Mouse (Mus musculus) kidney, postnatal 0 days (tissue): Measurements from ENCODE around the gene Duoxa1. TPM values are rescaled to one million over a fixed set of nuclear protein-coding genes. Genes with fewer than 3 reads are reported as not detected.

Experiments used
- ATAC-seq: fragments of 200-750 bp; cut with Nextera tagmentation; replicated peaks from 2 replicates; pipeline ENCODE4 v1.8.0; 2017; ENCODE audit warnings: low read depth, moderate number of reproducible peaks, moderate TSS enrichment, moderate library complexity; ENCODE audit not compliant: low FRiP score
- DNase-seq: peaks from one replicate; pipeline ENCODE4 v3.0.0-alpha.2; 2016; ENCODE audit warnings: low spot score
- H3K27ac ChIP-seq: fragments of 300-500 bp; sonication (generic); 2 replicates; pipeline ENCODE4 v1.5.1; 2014; ENCODE audit warnings: mild to moderate bottlenecking
- H3K27me3 ChIP-seq: fragments of 300-500 bp; sonication (generic); 2 replicates; pipeline ENCODE4 v1.6.1; 2014; ENCODE audit warnings: low read length, mixed read lengths; ENCODE audit not compliant: insufficient read depth
- H3K36me3 ChIP-seq: fragments of 300-500 bp; sonication (generic); 2 replicates; pipeline ENCODE4 v1.6.1; 2014; ENCODE audit warnings: low read length, mixed read lengths; ENCODE audit not compliant: insufficient read depth
- H3K4me1 ChIP-seq: fragments of 300-500 bp; sonication (generic); replicated peaks from 2 replicates; pipeline ENCODE4 v1.6.1; 2014; ENCODE audit warnings: antibody characterized with exemption, low read length, mixed read lengths; ENCODE audit not compliant: insufficient read depth
- H3K4me2 ChIP-seq: fragments of 300-500 bp; sonication (generic); 2 replicates; pipeline ENCODE4 v1.6.1; 2014; ENCODE audit warnings: mild to moderate bottlenecking, low read length, moderate library complexity, mixed read lengths
- H3K4me3 ChIP-seq: fragments of 300-500 bp; sonication (generic); replicated peaks from 2 replicates; pipeline ENCODE4 v1.5.1; 2014; ENCODE audit warnings: low read depth, low read length
- H3K9ac ChIP-seq: fragments of 300-500 bp; sonication (generic); 2 replicates; pipeline ENCODE4 v1.6.1; 2014; ENCODE audit warnings: low read depth, low read length
- H3K9me3 ChIP-seq: fragments of 300-500 bp; sonication (generic); replicated peaks from 2 replicates; pipeline ENCODE4 v1.6.1; 2016; ENCODE audit warnings: low read length, inconsistent platforms, mixed read lengths
- CTCF ChIP-seq: IDR thresholded peaks from 2 replicates; pipeline ENCODE4 v1.5.1; 2016; ENCODE audit warnings: antibody characterized with exemption, low read depth, mild to moderate bottlenecking, moderate library complexity
- WGBS: fragments of 180-500 bp; shearing (Covaris S2); extraction: QIAGEN DNeasy Blood & Tissue Kit; methylation state at CpG from one replicate; pipeline ENCODE4 v1.1.7; 2014; 5-methylcytosine and 5-hydroxymethylcytosine counted together
- polyA plus RNA-seq: library from polyadenylated mRNA; unstranded; fragments of >200 nt; fragmentation: Nextera tagmentation; extraction: Ambion mirVana; gene quantifications from 2 replicates; pipeline ENCODE4 v1.2.1, GENCODE M21; 2015

Gene Duoxa1
- polyA plus RNA-seq, 1 experiment from 2014 or later = not detected

- no peak overlapping the region for H3K27ac ChIP-seq
- 78% methylated on average over 16 of the region's 16 CpGs for WGBS
- no peak for ATAC-seq
- H3K27me3 ChIP-seq = peaks cover 31% of the 10 kb centered on the region
- H3K9me3 ChIP-seq = no peaks in the 10 kb centered on the region
- no peak overlapping the region for H3K4me3 ChIP-seq
- DNase-seq = no peak
- no peaks in the 10 kb centered on the region for H3K36me3 ChIP-seq
- no peak overlapping the region for H3K4me2 ChIP-seq
- no peak for TF ChIP-seq CTCF
- no peak overlapping the region for H3K9ac ChIP-seq
- peaks cover 11% of the 10 kb centered on the region; the same call in 1 of the 2 replicates for H3K4me1 ChIP-seq
Observed at GRCm38 (mm10) chr2:122305097-122305892, 8.2 kb downstream of the Duoxa1 start.

GRCm38 (mm10) chr2:122304544-122304943 is 9.0 kb downstream of the Duoxa1 start:
- H3K36me3 ChIP-seq = no peaks in the 10 kb centered on the region
- no peak for ATAC-seq

GRCm38 (mm10) chr2:122302574-122303241 is 10.8 kb downstream of the Duoxa1 start:
- 9% methylated on average over 9 of the region's 9 CpGs for WGBS
- ATAC-seq = peak; percentile 71; the same call in 1 of the 2 replicates
- peak; percentile 59 for TF ChIP-seq CTCF

More at GRCm38 (mm10) chr2:122304544-122304943, 9.0 kb downstream of the Duoxa1 start:
- Histone ChIP-seq H3K4me2 (no peak overlapping the region), H3K27me3 (peaks cover 38% of the 10 kb centered on the region), H3K27ac (no peak overlapping the region), H3K4me3 (no peak overlapping the region), H3K9me3 (no peaks in the 10 kb centered on the region), H3K9ac (no peak overlapping the region), H3K4me1 (peaks cover 11% of the 10 kb centered on the region; the same call in 1 of the 2 replicates)
- TF ChIP-seq CTCF = no peak
- WGBS = 96% methylated on average over 6 of the region's 6 CpGs
- no peak for DNase-seq

GRCm38 (mm10) chr2:122301921-122302573 is 11.5 kb downstream of the Duoxa1 start:
- Histone ChIP-seq H3K9ac (no peak overlapping the region), H3K36me3 (no peaks in the 10 kb centered on the region)
- TF ChIP-seq CTCF = no peak

More at GRCm38 (mm10) chr2:122302574-122303241, 10.8 kb downstream of the Duoxa1 start:
- Histone ChIP-seq H3K36me3 (no peaks in the 10 kb centered on the region), H3K27me3 (peaks cover 56% of the 10 kb centered on the region), H3K27ac (no peak overlapping the region), H3K4me3 (no peak overlapping the region), H3K9me3 (no peaks in the 10 kb centered on the region), H3K4me1 (peaks cover 22% of the 10 kb centered on the region; the same call in 1 of the 2 replicates), H3K9ac (no peak overlapping the region), H3K4me2 (no peak overlapping the region)
- DNase-seq = peak; percentile 74

GRCm38 (mm10) chr2:122301081-122301920 is 12.2 kb downstream of the Duoxa1 start:
- no peak for DNase-seq
- TF ChIP-seq CTCF = no peak
- WGBS = under 1% methylated on average over 48 of the region's 48 CpGs

More at GRCm38 (mm10) chr2:122301921-122302573, 11.5 kb downstream of the Duoxa1 start:
- no peak overlapping the region for H3K27ac ChIP-seq
- ATAC-seq (no peak), DNase-seq (no peak)
- 10% methylated on average over 23 of the region's 23 CpGs for WGBS
- H3K27me3 ChIP-seq = peaks cover 59% of the 10 kb centered on the region
- peaks cover 22% of the 10 kb centered on the region; the same call in 1 of the 2 replicates for H3K4me1 ChIP-seq
- H3K4me2 ChIP-seq = peak overlapping the region; percentile 50
- peak overlapping the region; percentile 19 for H3K4me3 ChIP-seq
- no peaks in the 10 kb centered on the region for H3K9me3 ChIP-seq

More at GRCm38 (mm10) chr2:122301081-122301920, 12.2 kb downstream of the Duoxa1 start:
- no peak for ATAC-seq
- Histone ChIP-seq H3K27ac (no peak overlapping the region), H3K4me2 (peak overlapping the region; percentile 50), H3K36me3 (no peaks in the 10 kb centered on the region), H3K9ac (no peak overlapping the region), H3K4me3 (peak overlapping the region; percentile 19), H3K27me3 (peaks cover 59% of the 10 kb centered on the region), H3K9me3 (no peaks in the 10 kb centered on the region), H3K4me1 (peaks cover 22% of the 10 kb centered on the region; the same call in 1 of the 2 replicates)
